Mouse (Mus musculus) hindbrain, postnatal 0 days (tissue): Measurements from ENCODE around the gene Mroh3. TPM values are rescaled to one million over a fixed set of nuclear protein-coding genes. Genes with fewer than 3 reads are reported as not detected.
A peak's percentile ranks its signal among the peaks of the same experiment; 100 is the strongest.

Experiments used
- ATAC-seq: fragments of 200-750 bp; cut with Nextera tagmentation; 2 replicates; pipeline ENCODE4 v1.8.0; 2017; ENCODE audit warnings: mild to moderate bottlenecking, moderate TSS enrichment, moderate library complexity
- DNase-seq: peaks from one replicate; pipeline ENCODE4 v3.0.0-alpha.2; 2015; ENCODE audit warnings: low spot score
- H3K27ac ChIP-seq: fragments of 300-500 bp; sonication (generic); 2 replicates; pipeline ENCODE4 v1.5.1; 2014; ENCODE audit warnings: mild to moderate bottlenecking
- H3K27me3 ChIP-seq: fragments of 300-500 bp; sonication (generic); 2 replicates; pipeline ENCODE4 v1.6.1; 2014; ENCODE audit warnings: low read length, mixed read lengths; ENCODE audit not compliant: insufficient read depth
- H3K36me3 ChIP-seq: fragments of 300-500 bp; sonication (generic); 2 replicates; pipeline ENCODE4 v1.6.1; 2014; ENCODE audit warnings: low read length, mixed read lengths; ENCODE audit not compliant: insufficient read depth
- H3K4me1 ChIP-seq: fragments of 300-500 bp; sonication (generic); 2 replicates; pipeline ENCODE4 v1.6.1; 2014; ENCODE audit warnings: antibody characterized with exemption, low read length, mixed read lengths; ENCODE audit not compliant: insufficient read depth
- H3K4me2 ChIP-seq: fragments of 300-500 bp; sonication (generic); 2 replicates; pipeline ENCODE4 v1.6.1; 2014; ENCODE audit warnings: low read depth, mild to moderate bottlenecking, low read length, moderate library complexity, mixed read lengths
- H3K4me3 ChIP-seq: fragments of 300-500 bp; sonication (generic); 2 replicates; pipeline ENCODE4 v1.5.1; 2014; ENCODE audit warnings: low read length
- H3K9ac ChIP-seq: fragments of 300-500 bp; sonication (generic); replicated peaks from 2 replicates; pipeline ENCODE4 v1.6.1; 2014; ENCODE audit warnings: mild to moderate bottlenecking, low read length, moderate library complexity, mixed read lengths
- H3K9me3 ChIP-seq: fragments of 300-500 bp; sonication (generic); 2 replicates; pipeline ENCODE4 v1.6.1; 2016; ENCODE audit warnings: low read length, mixed read lengths
- CTCF ChIP-seq: IDR thresholded peaks from 2 replicates; pipeline ENCODE4 v1.5.1; 2016; ENCODE audit warnings: antibody characterized with exemption, control low read depth, low read depth
- WGBS: fragments of 180-500 bp; shearing (Covaris S2); extraction: QIAGEN DNeasy Blood & Tissue Kit; methylation state at CpG from one replicate; pipeline ENCODE4 v1.1.7; 2014; 5-methylcytosine and 5-hydroxymethylcytosine counted together
- polyA plus RNA-seq: library from polyadenylated mRNA; unstranded; fragments of >200 nt; fragmentation: Nextera tagmentation; extraction: Ambion mirVana; gene quantifications from 2 replicates; pipeline ENCODE4 v1.2.1, GENCODE M21; 2015
- total RNA-seq: library from RNA; depleted of rRNA; stranded (reverse); fragments of >200 nt; gene quantifications from 2 replicates; pipeline ENCODE4 v1.2.3, GENCODE M21; 2014

Mroh3 gene
- total and polyA plus RNA-seq, 2 experiments from 2014 or later, result 0.23 to 0.84 TPM

DNA sequence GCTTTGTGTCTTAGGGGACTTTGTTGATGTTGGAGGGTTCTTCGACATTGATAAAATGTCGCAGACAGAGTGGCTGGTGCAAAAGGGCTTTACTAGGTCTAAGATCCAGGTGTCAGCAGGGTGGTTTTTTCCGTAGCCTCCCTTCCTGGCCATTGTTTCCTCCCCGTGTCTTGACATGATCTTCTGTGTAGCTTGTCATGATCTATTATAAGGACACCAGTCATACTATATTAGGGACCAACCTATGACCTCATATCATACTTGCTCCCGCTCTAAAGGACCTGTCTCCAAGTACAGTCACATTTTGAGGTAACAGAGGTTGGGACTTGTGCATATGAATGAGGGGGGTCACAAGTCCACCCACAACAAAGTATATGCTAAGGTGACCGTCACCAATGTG lies 51.7 kb downstream of the Mroh3 start:
- no peaks in the 10 kb centered on the region for H3K4me1 ChIP-seq
- H3K36me3 ChIP-seq, result peaks cover 90% of the 10 kb centered on the region
- no peaks in the 10 kb centered on the region for H3K27me3 ChIP-seq
- H3K4me3 ChIP-seq, result no peak overlapping the region
- no peak for TF ChIP-seq CTCF
- H3K4me2 ChIP-seq, result no peak overlapping the region
- DNase-seq, result no peak
- no peaks in the 10 kb centered on the region for H3K9me3 ChIP-seq
- WGBS, result 91% methylated on average over 6 of the region's 6 CpGs
- no peak overlapping the region for H3K27ac ChIP-seq
- no peak overlapping the region for H3K9ac ChIP-seq
- no peak for ATAC-seq

DNA sequence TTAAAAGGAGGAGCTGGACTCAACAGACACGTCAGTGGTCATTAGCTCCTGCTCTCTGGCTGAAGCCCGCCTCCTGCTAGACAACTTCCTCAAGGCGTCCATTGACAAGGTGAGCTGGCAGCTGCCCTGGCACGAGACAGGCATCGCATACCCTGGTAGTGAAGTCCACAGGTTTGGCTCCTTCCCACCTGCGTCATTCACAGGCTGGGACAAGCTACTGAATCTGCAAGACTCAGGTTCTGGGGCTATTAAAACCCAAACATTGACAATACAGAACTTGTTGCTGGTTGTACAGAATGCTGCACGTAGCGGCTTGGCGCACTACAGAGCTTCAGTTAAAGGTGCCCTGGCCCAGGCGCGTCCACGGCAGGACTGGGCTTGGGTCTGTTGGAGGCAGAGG lies 52.3 kb downstream of the Mroh3 start:
- ATAC-seq (no peak), DNase-seq (no peak)
- Histone ChIP-seq H3K27me3 (no peaks in the 10 kb centered on the region), H3K36me3 (peaks cover 88% of the 10 kb centered on the region), H3K9ac (no peak overlapping the region), H3K4me3 (no peak overlapping the region), H3K9me3 (no peaks in the 10 kb centered on the region), H3K27ac (no peak overlapping the region), H3K4me2 (no peak overlapping the region), H3K4me1 (no peaks in the 10 kb centered on the region)
- TF ChIP-seq CTCF, result no peak
- 89% methylated on average over 12 of the region's 12 CpGs for WGBS

DNA sequence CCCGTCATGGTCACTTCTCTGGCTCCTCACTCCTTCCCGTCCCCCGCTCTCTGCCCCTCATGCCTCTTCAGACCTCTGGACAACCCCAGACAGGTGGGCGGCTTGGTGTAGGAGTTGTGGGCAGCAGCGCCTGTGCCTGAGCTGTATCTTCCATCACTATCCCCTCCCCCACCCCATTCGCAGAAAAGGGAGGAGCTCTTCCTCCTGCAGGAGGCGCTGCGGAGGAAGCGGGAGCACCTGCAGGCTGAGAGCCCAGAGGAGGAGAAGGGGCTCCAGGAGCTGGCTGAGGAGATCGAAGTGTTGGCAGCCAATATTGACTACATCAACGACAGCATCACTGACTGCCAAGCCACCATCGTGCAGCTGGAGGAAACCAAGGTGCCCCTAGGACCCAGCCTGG lies 52.8 kb downstream of the Mroh3 start:
- no peak overlapping the region for H3K27ac ChIP-seq
- TF ChIP-seq CTCF, result peak; percentile 57
- H3K36me3 ChIP-seq, result peaks cover 84% of the 10 kb centered on the region
- no peaks in the 10 kb centered on the region for H3K9me3 ChIP-seq
- ATAC-seq (peak; percentile 57), DNase-seq (peak; percentile 50)
- WGBS, result 43% methylated on average over 12 of the region's 12 CpGs
- H3K4me1 ChIP-seq, result no peaks in the 10 kb centered on the region
- H3K4me3 ChIP-seq, result no peak overlapping the region
- H3K27me3 ChIP-seq, result no peaks in the 10 kb centered on the region
- no peak overlapping the region for H3K4me2 ChIP-seq
- H3K9ac ChIP-seq, result no peak overlapping the region

DNA sequence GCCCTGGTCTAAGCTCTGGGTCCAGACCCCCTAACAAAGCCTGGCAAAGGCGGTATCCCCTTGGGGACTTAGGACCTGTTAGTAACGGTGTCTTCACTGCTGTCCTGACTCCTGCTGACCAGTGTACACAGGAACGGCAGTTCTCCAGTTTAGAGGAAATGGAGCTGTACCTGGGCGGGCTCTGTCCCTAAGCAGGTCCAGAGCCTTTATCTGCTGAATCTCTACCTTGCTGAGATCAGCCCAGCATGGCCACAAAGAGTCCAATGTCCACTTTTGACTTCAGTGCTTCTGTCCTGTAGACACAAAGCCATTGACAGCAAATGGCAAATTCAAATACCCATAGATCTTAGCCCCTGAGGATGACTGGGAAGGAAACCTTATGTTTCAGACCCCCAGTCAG lies 55.7 kb downstream of the Mroh3 start:
- no peak overlapping the region for H3K9ac ChIP-seq
- WGBS, result 90% methylated on average over 4 of the region's 4 CpGs
- no peaks in the 10 kb centered on the region for H3K4me1 ChIP-seq
- ATAC-seq, result no peak
- H3K27ac ChIP-seq, result no peak overlapping the region
- no peak for DNase-seq
- H3K27me3 ChIP-seq, result no peaks in the 10 kb centered on the region
- H3K4me3 ChIP-seq, result no peak overlapping the region
- no peak overlapping the region for H3K4me2 ChIP-seq
- no peak for TF ChIP-seq CTCF
- peaks cover 84% of the 10 kb centered on the region for H3K36me3 ChIP-seq
- H3K9me3 ChIP-seq, result no peaks in the 10 kb centered on the region

DNA sequence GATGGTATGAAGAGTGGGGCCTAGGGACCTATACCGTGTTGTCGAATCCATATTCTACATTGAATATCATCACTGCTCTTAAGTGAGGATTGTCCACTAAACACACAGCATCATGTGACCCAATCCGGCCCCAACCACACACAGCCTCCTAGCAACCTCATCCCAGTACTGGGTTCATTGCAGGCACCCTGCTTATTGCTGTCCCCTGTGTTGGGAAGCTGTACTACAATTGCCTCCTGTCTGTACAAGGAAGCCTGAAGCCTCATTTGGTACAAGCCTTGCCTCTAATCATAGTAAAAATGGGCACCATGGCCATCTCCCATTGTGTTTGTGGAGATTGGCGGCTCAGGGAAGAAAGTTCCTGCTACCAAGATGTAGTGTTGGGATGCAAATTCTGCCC lies 56.3 kb downstream of the Mroh3 start:
- no peaks in the 10 kb centered on the region for H3K9me3 ChIP-seq
- no peaks in the 10 kb centered on the region for H3K4me1 ChIP-seq
- ATAC-seq (no peak), DNase-seq (no peak)
- 95% methylated on average over 4 of the region's 4 CpGs for WGBS
- H3K36me3 ChIP-seq, result peaks cover 84% of the 10 kb centered on the region
- H3K4me3 ChIP-seq, result no peak overlapping the region
- no peak overlapping the region for H3K27ac ChIP-seq
- no peaks in the 10 kb centered on the region for H3K27me3 ChIP-seq
- H3K9ac ChIP-seq, result no peak overlapping the region
- peak; percentile 40 for TF ChIP-seq CTCF
- H3K4me2 ChIP-seq, result no peak overlapping the region

DNA sequence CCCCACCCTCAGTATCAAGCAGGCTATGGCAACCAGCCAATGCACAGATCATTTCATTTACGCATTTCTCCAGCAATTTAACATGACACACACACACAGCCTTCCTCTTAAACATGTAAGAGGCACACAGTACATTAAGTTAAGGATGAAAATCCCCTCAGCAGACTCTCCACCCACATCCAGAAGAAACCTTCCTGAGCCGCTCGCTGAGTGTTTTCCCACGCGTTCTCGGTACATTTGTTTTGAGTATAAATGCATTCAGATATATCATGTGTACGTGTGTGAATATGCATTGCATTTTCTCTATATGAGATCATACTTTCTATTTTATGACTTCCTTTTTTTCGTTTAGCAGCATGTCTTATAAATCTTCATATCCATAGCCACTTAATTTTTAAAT lies 61.3 kb downstream of the Mroh3 start:
- Histone ChIP-seq H3K36me3 (peaks cover 84% of the 10 kb centered on the region), H3K9ac (no peak overlapping the region), H3K9me3 (no peaks in the 10 kb centered on the region), H3K4me2 (no peak overlapping the region), H3K27me3 (no peaks in the 10 kb centered on the region), H3K4me3 (no peak overlapping the region), H3K4me1 (no peaks in the 10 kb centered on the region), H3K27ac (no peak overlapping the region)
- ATAC-seq, result no peak
- 85% methylated on average over 8 of the region's 8 CpGs for whole genome bisulfite sequencing
- no peak for DNase-seq
- TF ChIP-seq CTCF, result no peak

DNA sequence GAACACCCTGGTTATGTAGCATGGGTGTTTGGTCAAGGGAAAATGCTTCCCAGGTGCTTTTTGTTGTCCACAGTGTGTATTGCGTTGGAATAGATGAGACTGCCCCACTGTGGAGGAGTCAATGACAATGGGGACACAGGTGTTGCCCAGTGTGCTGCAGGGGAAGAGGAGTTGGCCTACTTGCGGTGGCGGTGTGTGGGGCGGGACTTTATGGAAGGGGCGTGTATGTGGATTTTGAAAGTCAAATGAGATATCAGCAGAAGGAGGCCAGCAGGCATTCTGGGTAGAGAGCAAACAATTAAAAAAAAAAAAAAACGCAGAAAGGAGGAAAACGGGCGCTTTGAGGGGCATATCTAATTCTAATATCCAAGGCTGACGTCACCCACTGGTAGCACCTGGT lies 62.9 kb downstream of the Mroh3 start:
- no peak for TF ChIP-seq CTCF
- no peaks in the 10 kb centered on the region for H3K4me1 ChIP-seq
- H3K27me3 ChIP-seq, result no peaks in the 10 kb centered on the region
- no peak overlapping the region for H3K27ac ChIP-seq
- ATAC-seq (no peak), DNase-seq (no peak)
- peaks cover 93% of the 10 kb centered on the region for H3K36me3 ChIP-seq
- no peak overlapping the region for H3K4me3 ChIP-seq
- H3K9ac ChIP-seq, result no peak overlapping the region
- WGBS, result 73% methylated on average over 9 of the region's 9 CpGs
- H3K4me2 ChIP-seq, result no peak overlapping the region
- no peaks in the 10 kb centered on the region for H3K9me3 ChIP-seq
